Mouse (Mus musculus): ENCODE measurements around the gene Exoc3l2. TPM values are rescaled to one million over a fixed set of nuclear protein-coding genes. Genes with fewer than 3 reads are reported as not detected.

The Exoc3l2 gene
- polyA plus RNA-seq, 2 experiments: 1.9 to 3.5 TPM

DNA sequence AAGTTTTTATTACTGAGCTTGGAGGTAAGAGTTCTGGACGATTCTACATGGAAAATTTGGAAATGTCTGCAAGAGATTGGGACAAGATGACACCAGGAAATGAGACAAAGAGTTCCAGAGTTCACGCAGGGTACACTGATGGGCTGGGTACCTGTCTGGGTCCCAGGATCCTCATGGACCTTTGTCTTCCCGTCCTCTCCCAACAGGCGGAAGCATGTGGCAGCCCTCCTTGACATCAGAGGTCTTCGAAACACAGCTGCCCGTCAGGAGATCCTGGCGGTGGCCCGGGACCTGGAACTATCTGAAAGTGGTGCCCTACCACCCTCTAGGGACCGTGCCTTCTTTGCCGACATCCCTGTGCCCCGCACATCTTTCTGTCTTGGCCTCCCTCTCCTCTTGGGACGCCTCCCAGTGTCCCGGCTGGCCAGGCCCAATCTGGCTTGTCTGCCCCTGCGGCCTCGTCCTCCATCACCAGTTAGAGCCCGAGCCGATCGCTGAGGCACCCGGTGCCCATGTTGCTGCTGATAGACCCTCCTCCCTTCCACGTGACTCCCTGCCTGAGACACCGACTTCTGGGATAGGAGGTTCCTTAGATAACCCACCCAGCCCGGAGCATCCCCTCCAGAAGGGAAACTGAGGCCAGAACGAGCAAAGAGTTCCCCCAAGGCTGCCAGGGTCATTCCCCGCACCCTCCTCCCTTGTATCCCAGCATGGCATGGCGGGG lies 31.8 kb downstream of the Exoc3l2 start:
- Histone ChIP-seq H3K4me3 (replicated peaks; ENCODE audit: low read length) (no peak overlapping the region), H3K4me1 (ENCODE audit: control insufficient read depth, insufficient read depth, low read length) (peaks cover 5% of the 10 kb centered on the region; the same call in 1 of the 2 replicates), H3K4me2 (replicated peaks; ENCODE audit: low read depth, low read length, severe bottlenecking) (no peak overlapping the region), H3K9me3 (ENCODE audit: control insufficient read depth, low read length) (no peaks in the 10 kb centered on the region), H3K27me3 (ENCODE audit: control insufficient read depth, insufficient read depth, low read length) (peaks cover 24% of the 10 kb centered on the region), H3K27ac (replicated peaks; ENCODE audit: low read depth, low read length) (no peak overlapping the region), H3K9ac (ENCODE audit: low read depth, low read length, severe bottlenecking) (no peak overlapping the region), H3K36me3 (ENCODE audit: control insufficient read depth, insufficient read depth, low read length) (no peaks in the 10 kb centered on the region)
- 85% methylated on average over 25 of the region's 25 CpGs for WGBS
- DNase-seq (ENCODE audit: low spot score): no peak
- no peak for ATAC-seq (ENCODE audit: low FRiP score, low read depth)
- no peak for TF ChIP-seq POLR2A (IDR thresholded peaks at IDR 0.05; ENCODE audit: borderline replicate concordance, extremely low read depth, insufficient read depth, insufficient read length)

DNA sequence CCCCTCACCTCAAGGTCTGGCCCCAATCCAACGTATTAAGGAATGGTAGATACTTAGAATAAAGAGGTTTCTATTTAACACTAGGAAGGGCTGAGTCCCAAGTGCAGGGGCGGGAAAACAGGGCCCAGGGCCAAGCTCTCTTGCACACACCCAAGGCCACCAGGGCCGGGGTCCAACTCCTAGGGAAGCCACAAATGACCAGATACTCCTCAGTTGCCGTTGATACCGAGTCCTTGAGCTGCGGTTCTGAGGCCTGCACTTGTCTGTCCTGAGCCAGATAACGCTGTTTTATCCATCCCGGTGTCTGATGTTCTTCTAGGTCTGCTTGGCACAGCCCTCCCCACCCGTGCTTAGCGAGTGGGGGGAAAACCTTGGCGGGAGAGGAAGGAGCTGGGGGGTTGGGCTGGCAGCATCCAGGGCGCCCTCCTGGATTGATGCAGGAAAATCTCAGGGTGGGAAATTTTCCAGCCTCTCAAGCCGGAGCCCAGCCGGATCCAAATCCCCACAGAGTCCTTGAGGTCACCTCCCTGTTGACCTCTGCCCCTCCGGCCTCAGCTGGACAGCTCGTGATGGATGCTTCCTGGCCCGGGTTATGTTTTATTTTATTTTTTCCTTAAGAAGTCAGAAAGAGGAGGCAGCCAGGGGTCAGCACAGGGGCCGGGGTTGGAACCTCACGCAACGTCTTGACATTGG lies 32.5 kb downstream of the Exoc3l2 start:
- no peak for TF ChIP-seq POLR2A (IDR thresholded peaks at IDR 0.05; ENCODE audit: borderline replicate concordance, extremely low read depth, insufficient read depth, insufficient read length)
- Histone ChIP-seq H3K4me1 (ENCODE audit: control insufficient read depth, insufficient read depth, low read length) (peaks cover 5% of the 10 kb centered on the region; the same call in 1 of the 2 replicates), H3K4me2 (replicated peaks; ENCODE audit: low read depth, low read length, severe bottlenecking) (no peak overlapping the region), H3K4me3 (replicated peaks; ENCODE audit: low read length) (no peak overlapping the region), H3K36me3 (ENCODE audit: control insufficient read depth, insufficient read depth, low read length) (no peaks in the 10 kb centered on the region), H3K27me3 (ENCODE audit: control insufficient read depth, insufficient read depth, low read length) (peaks cover 17% of the 10 kb centered on the region), H3K9ac (ENCODE audit: low read depth, low read length, severe bottlenecking) (no peak overlapping the region), H3K27ac (replicated peaks; ENCODE audit: low read depth, low read length) (no peak overlapping the region), H3K9me3 (ENCODE audit: control insufficient read depth, low read length) (no peaks in the 10 kb centered on the region)
- DNase-seq (ENCODE audit: low spot score): peak; percentile 43
- ATAC-seq (ENCODE audit: low FRiP score, low read depth): no peak; the same call in 1 of the 2 replicates
- 62% methylated on average over 20 of the region's 20 CpGs for WGBS

- H3K4me3 ChIP-seq (replicated peaks; ENCODE audit: low read length): no peak overlapping the region
- H3K27me3 ChIP-seq (ENCODE audit: control insufficient read depth, insufficient read depth, low read length): peaks cover 12% of the 10 kb centered on the region
- no peak overlapping the region for H3K4me2 ChIP-seq (replicated peaks; ENCODE audit: low read depth, low read length, severe bottlenecking)
- no peaks in the 10 kb centered on the region for H3K36me3 ChIP-seq (ENCODE audit: control insufficient read depth, insufficient read depth, low read length)
- H3K9ac ChIP-seq (ENCODE audit: low read depth, low read length, severe bottlenecking): no peak overlapping the region
- no peaks in the 10 kb centered on the region for H3K9me3 ChIP-seq (ENCODE audit: control insufficient read depth, low read length)
- 75% methylated on average over 5 of the region's 5 CpGs for WGBS
- ATAC-seq (ENCODE audit: low FRiP score, low read depth) (no peak), DNase-seq (ENCODE audit: low spot score) (no peak)
- TF ChIP-seq POLR2A (IDR thresholded peaks at IDR 0.05; ENCODE audit: borderline replicate concordance, extremely low read depth, insufficient read depth, insufficient read length): no peak
- peaks cover 5% of the 10 kb centered on the region; the same call in 1 of the 2 replicates for H3K4me1 ChIP-seq (ENCODE audit: control insufficient read depth, insufficient read depth, low read length)
- H3K27ac ChIP-seq (replicated peaks; ENCODE audit: low read depth, low read length): no peak overlapping the region
These were observed 33.1 kb downstream of the Exoc3l2 start for GRCm38 (mm10) chr7:19496214-19496555.

GRCm38 (mm10) chr7:19498326-19498725 lies 35.2 kb downstream of the Exoc3l2 start:
- no peaks in the 10 kb centered on the region for H3K4me1 ChIP-seq (ENCODE audit: control insufficient read depth, insufficient read depth, low read length)
- H3K4me3 ChIP-seq (replicated peaks; ENCODE audit: low read length): no peak overlapping the region
- WGBS: 78% methylated on average over 4 of the region's 4 CpGs
- H3K27ac ChIP-seq (replicated peaks; ENCODE audit: low read depth, low read length): no peak overlapping the region
- H3K4me2 ChIP-seq (replicated peaks; ENCODE audit: low read depth, low read length, severe bottlenecking): no peak overlapping the region
- no peak overlapping the region for H3K9ac ChIP-seq (ENCODE audit: low read depth, low read length, severe bottlenecking)
- no peaks in the 10 kb centered on the region for H3K36me3 ChIP-seq (ENCODE audit: control insufficient read depth, insufficient read depth, low read length)
- no peaks in the 10 kb centered on the region for H3K9me3 ChIP-seq (ENCODE audit: control insufficient read depth, low read length)
- TF ChIP-seq POLR2A (IDR thresholded peaks at IDR 0.05; ENCODE audit: borderline replicate concordance, extremely low read depth, insufficient read depth, insufficient read length): no peak
- ATAC-seq (ENCODE audit: low FRiP score, low read depth) (no peak), DNase-seq (ENCODE audit: low spot score) (no peak)
- no peaks in the 10 kb centered on the region for H3K27me3 ChIP-seq (ENCODE audit: control insufficient read depth, insufficient read depth, low read length)

DNA sequence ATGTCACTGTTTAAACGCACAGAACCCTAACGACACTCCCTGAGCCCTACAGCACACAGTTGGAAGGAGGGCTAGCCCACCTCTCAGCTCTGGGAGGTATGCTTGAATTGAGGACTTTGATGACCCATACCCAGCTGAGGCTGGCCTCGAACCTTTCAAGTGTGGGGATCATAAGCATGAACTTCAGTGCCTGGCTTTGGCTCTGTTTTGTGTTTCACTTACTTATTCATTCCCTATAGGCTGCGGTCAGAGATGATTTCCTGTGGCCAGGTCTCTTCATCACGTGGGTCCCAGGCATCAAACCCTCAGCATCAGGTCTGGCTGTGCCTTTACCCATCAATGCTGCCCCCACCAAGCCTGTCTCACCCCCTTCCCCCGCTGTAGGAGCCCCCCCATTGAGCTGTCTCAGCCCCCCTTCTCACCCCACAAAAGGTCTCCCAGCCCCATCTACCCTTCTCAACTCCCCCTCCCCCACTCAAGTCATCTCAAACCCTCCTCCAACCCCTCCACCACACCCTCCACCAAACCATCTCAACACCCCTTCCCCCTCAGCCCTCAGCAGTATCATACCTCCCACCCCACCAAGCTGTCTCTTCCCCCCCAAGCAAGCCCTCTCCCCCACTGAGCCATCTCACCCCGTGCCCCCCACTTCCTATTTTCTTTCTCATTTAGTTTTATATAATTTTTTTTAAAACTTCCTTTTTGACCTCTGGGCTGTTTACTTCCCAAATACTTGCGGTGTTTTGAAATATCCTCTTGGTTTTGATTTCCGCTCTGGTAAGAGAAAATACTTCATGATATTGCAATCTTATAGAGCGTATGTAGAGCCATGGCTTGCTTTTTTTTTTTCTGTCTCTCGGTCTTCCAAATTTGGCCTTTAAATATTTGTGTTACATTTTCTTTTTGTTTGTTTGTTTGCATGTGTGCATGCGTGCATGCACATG lies 37.6 kb downstream of the Exoc3l2 start:
- 73% methylated on average over 12 of the region's 12 CpGs for WGBS
- H3K4me3 ChIP-seq (replicated peaks; ENCODE audit: low read length): no peak overlapping the region
- H3K4me2 ChIP-seq (replicated peaks; ENCODE audit: low read depth, low read length, severe bottlenecking): no peak overlapping the region
- no peak overlapping the region for H3K9ac ChIP-seq (ENCODE audit: low read depth, low read length, severe bottlenecking)
- no peak for DNase-seq (ENCODE audit: low spot score)
- H3K27me3 ChIP-seq (ENCODE audit: control insufficient read depth, insufficient read depth, low read length): no peaks in the 10 kb centered on the region
- no peak for ATAC-seq (ENCODE audit: low FRiP score, low read depth)
- no peak for TF ChIP-seq POLR2A (IDR thresholded peaks at IDR 0.05; ENCODE audit: borderline replicate concordance, extremely low read depth, insufficient read depth, insufficient read length)
- no peaks in the 10 kb centered on the region for H3K36me3 ChIP-seq (ENCODE audit: control insufficient read depth, insufficient read depth, low read length)
- no peak overlapping the region for H3K27ac ChIP-seq (replicated peaks; ENCODE audit: low read depth, low read length)
- H3K4me1 ChIP-seq (ENCODE audit: control insufficient read depth, insufficient read depth, low read length): no peaks in the 10 kb centered on the region
- no peaks in the 10 kb centered on the region for H3K9me3 ChIP-seq (ENCODE audit: control insufficient read depth, low read length)
